Mouse (Mus musculus): ENCODE data around the gene A730071L15Rik. TPM values are rescaled to one million over a fixed set of nuclear protein-coding genes. Genes with fewer than 3 reads are reported as not detected.

The A730071L15Rik gene
- polyA plus RNA-seq, 1 experiment from 2014 or later, result 0.79 TPM

DNA sequence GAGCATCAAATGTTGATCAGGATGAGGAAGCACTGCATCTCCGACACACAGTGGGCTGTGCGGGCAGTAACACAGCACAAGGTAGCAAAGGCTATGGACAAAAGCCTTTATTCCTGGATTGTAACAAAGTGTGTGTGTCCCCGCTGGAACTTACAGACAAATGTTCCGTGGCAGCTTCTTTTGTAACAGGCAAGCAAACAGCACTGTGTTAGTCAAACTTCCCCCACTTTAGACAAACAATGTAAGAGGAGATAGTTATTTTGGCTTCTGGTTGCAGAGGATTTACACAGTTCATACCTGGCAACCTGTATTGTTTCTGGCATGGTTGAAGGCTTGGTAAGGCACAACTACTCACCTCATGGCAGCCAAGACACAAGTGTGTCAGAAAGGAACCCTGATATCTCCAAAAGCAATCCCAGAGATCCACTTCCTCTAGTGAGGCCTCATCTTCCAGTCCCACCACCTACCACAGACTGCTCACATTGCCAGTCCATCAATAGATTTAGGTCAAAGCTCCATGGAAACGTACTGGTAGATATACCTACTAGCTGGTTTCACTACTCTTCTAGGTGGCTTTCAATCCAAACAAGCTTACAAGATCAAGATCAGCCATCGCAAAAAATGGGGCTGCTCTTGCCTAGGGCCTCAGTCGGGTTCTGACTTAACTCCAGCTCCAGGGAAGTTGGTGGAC is 34.3 kb upstream of the A730071L15Rik start:
- no peaks in the 10 kb centered on the region for H3K27me3 ChIP-seq (replicated peaks)
- no peaks in the 10 kb centered on the region for H3K9me3 ChIP-seq
- no peak for ATAC-seq (ENCODE audit: low FRiP score, low read depth)
- H3K27ac ChIP-seq, result no peak overlapping the region
- H3K4me1 ChIP-seq, result no peaks in the 10 kb centered on the region
- no peaks in the 10 kb centered on the region for H3K36me3 ChIP-seq
- H3K9ac ChIP-seq, result no peak overlapping the region
- no peak overlapping the region for H3K4me3 ChIP-seq
- 96% methylated on average over 7 of the region's 7 CpGs for WGBS
- H3K4me2 ChIP-seq (replicated peaks), result no peak overlapping the region

DNA sequence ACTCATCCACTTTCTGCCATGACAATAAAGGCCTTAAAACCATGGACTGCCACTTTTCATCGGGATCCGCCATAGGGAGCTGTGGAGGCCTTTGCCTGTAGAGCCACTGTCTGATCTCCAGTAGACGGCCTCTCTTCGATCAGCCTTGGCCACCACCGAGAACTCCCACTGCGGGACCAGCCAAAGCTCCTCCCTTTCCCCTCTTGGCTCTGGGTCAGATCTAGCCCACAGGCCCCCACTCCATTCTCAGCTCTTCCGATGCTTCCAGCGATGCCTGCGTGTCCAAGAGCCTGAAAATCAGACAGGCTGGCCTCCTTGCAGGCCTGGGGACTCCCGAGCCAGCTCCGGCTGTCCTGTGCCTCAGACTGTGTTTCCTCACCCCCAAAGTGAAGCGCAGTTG is 33.5 kb upstream of the A730071L15Rik start:
- 94% methylated on average over 12 of the region's 12 CpGs for WGBS
- Histone ChIP-seq H3K4me1 (no peaks in the 10 kb centered on the region), H3K9me3 (no peaks in the 10 kb centered on the region), H3K27ac (no peak overlapping the region), H3K4me2 (replicated peaks) (no peak overlapping the region), H3K9ac (no peak overlapping the region), H3K27me3 (replicated peaks) (no peaks in the 10 kb centered on the region), H3K4me3 (no peak overlapping the region), H3K36me3 (no peaks in the 10 kb centered on the region)
- ATAC-seq (ENCODE audit: low FRiP score, low read depth), result no peak

DNA sequence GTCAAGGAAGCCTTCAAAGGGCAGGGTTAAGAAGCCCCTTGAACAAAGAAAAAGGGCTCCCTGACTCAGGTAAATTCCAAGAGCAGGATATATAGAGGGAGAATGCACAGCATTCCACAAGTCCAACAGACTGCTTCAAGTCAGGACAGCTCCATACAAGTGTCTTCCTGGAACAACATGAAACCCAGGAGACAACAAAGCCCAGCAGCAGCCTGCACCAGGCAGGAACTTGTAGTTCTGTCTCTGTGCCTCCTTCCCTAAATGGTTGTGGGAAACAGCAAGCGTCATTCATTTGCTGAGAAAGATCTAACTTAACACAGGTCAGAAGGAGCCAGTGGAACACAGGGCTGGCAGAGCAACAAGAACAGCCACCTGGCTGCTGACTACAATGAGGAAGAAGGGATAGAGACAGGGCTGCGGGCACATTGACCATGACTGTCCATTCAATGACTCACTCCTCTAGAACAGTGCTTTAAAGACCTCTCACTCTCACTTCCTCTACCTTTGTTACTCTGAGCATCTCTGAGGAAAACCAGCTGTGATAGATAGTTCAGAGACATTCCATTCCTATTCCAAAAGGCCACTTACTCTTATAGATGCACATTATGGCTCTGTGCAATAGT is 30.7 kb upstream of the A730071L15Rik start:
- Histone ChIP-seq H3K4me1 (no peaks in the 10 kb centered on the region), H3K9ac (no peak overlapping the region), H3K9me3 (no peaks in the 10 kb centered on the region), H3K27ac (no peak overlapping the region), H3K36me3 (no peaks in the 10 kb centered on the region), H3K4me2 (replicated peaks) (no peak overlapping the region), H3K27me3 (replicated peaks) (no peaks in the 10 kb centered on the region), H3K4me3 (no peak overlapping the region)
- WGBS, result 84% methylated on average over 2 of the region's 2 CpGs
- no peak for ATAC-seq (ENCODE audit: low FRiP score, low read depth)

DNA sequence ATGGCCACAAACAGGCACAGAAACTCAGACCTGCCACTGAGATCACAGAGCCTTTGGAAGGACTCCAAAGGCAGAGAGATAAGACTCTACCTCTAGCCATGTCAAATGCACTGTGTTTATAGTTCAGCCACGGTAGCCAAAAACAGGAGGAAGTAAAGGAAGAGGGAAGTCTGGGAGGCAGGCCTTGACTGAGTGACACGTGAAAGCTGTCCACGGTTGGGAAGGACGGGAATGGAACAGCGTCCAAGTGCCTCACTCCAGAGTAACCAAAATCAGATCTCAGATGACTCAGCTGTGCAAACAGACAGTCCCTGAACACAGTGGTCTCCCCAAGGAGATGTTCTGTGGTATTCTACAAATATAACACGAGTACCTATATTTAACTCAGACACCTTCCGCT is 25.1 kb upstream of the A730071L15Rik start:
- Histone ChIP-seq H3K36me3 (no peaks in the 10 kb centered on the region), H3K4me1 (peaks cover 18% of the 10 kb centered on the region; the same call in 1 of the 2 replicates), H3K9me3 (no peaks in the 10 kb centered on the region), H3K9ac (no peak overlapping the region), H3K4me3 (no peak overlapping the region), H3K27me3 (replicated peaks) (no peaks in the 10 kb centered on the region), H3K4me2 (replicated peaks) (no peak overlapping the region), H3K27ac (no peak overlapping the region)
- no peak for ATAC-seq (ENCODE audit: low FRiP score, low read depth)
- 85% methylated on average over 7 of the region's 7 CpGs for WGBS

DNA sequence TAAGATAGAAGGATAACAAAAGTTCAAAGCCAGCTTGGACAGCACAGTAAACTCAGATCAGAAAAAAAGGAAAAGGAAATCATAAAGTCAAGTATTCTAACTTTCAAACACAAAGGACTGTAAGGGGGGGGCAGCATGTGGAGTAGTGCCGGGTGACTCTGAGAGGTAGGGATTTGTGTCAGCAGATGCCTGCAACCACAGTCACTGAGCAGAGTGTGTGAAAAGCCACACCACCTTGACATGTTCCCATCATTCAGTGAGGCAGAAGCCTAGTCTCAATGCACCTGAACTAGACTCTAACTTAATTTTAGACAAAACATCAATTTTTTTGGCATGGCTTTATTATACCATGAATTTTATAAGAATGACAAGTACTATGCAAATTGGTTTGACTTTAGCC is 24.3 kb upstream of the A730071L15Rik start:
- Histone ChIP-seq H3K9ac (no peak overlapping the region), H3K27ac (no peak overlapping the region), H3K4me2 (replicated peaks) (no peak overlapping the region), H3K4me1 (peaks cover 21% of the 10 kb centered on the region; the same call in 1 of the 2 replicates), H3K36me3 (no peaks in the 10 kb centered on the region), H3K4me3 (no peak overlapping the region), H3K27me3 (replicated peaks) (no peaks in the 10 kb centered on the region), H3K9me3 (no peaks in the 10 kb centered on the region)
- 81% methylated on average over 1 of the region's 1 CpGs for WGBS
- ATAC-seq (ENCODE audit: low FRiP score, low read depth), result no peak

DNA sequence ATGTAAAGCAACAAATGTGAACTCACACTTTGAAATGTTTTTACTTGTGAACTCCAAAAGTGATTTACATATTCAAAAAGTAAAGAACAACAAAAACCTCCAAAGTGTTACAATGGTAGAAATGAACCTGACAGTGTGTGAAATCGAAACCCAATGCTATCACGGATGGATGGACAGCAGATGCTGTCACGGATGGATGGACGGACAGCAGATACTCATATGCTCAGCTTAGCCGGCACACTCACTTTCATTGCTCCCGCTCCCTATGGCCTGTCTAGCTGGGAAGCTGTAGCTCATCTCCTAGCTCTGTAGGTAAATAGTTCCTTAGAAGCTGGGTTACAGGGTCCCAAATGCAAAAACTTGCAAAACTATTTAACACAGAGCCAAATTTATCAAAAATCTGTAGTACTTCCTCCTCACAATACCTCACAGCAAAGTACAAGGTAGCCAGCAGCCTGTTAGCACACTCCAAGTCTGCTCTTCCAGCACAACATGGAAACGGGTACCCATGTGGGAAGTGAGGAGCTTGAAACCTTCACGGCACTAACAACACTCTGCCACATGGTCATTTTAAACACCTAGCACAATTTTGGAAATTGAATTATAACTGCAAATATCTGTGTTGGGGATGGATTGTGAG is 21.9 kb upstream of the A730071L15Rik start:
- ATAC-seq (ENCODE audit: low FRiP score, low read depth), result no peak
- Histone ChIP-seq H3K27me3 (replicated peaks) (no peaks in the 10 kb centered on the region), H3K9ac (no peak overlapping the region), H3K4me2 (replicated peaks) (no peak overlapping the region), H3K36me3 (no peaks in the 10 kb centered on the region), H3K4me3 (no peak overlapping the region), H3K9me3 (no peaks in the 10 kb centered on the region), H3K4me1 (peaks cover 27% of the 10 kb centered on the region), H3K27ac (no peak overlapping the region)
- 57% methylated on average over 8 of the region's 8 CpGs for WGBS

DNA sequence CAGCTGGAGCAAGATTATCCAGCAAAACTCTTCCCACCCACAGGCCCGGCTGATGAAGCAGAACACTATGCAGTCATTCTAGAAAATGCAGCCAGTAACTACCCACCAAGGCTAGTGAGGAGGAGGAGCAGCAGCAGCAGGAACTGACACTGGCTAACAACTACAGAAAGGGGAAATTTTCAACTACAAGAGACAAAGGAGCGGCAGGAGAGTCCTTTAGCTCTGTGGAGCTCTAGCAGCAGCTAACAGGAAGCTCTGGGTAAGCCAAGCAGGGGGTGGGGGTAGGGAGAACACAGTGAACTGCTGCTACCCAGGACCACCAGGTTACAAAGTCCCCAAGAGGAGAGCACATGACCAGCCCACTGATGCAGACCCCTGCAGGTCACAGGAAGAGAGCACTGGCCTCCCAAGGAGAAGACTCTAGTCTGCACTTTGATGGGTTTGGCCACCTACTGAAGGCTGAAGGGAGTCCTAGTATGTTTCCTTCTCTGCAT is 21.1 kb upstream of the A730071L15Rik start:
- Histone ChIP-seq H3K27ac (no peak overlapping the region), H3K27me3 (replicated peaks) (no peaks in the 10 kb centered on the region), H3K4me2 (replicated peaks) (no peak overlapping the region), H3K9ac (no peak overlapping the region), H3K4me3 (no peak overlapping the region), H3K9me3 (no peaks in the 10 kb centered on the region), H3K4me1 (peaks cover 31% of the 10 kb centered on the region), H3K36me3 (no peaks in the 10 kb centered on the region)
- 10% methylated on average over 2 of the region's 2 CpGs for WGBS
- ATAC-seq (ENCODE audit: low FRiP score, low read depth), result peak; percentile 17; the same call in 1 of the 2 replicates

DNA sequence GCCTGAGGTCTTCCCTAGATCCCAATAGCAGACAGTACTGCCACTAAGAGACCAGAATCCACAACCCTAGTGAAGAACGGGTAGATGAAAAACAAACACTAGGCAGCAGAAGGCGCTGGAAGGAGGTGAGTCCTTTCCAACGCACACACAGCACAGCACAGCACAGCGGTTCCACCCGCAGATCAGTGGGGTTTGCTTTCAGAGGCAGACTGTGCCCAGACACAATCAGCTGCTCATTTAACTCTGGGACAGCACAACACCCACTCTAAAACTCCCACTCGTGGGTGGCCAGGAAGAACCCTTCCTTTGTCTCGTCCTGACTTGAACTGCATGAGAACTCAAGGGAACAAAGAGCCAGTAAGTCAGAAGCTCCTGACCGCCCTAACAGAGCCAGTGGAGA is 20.6 kb upstream of the A730071L15Rik start:
- WGBS, result 17% methylated on average over 8 of the region's 8 CpGs
- no peak overlapping the region for H3K27ac ChIP-seq

DNA sequence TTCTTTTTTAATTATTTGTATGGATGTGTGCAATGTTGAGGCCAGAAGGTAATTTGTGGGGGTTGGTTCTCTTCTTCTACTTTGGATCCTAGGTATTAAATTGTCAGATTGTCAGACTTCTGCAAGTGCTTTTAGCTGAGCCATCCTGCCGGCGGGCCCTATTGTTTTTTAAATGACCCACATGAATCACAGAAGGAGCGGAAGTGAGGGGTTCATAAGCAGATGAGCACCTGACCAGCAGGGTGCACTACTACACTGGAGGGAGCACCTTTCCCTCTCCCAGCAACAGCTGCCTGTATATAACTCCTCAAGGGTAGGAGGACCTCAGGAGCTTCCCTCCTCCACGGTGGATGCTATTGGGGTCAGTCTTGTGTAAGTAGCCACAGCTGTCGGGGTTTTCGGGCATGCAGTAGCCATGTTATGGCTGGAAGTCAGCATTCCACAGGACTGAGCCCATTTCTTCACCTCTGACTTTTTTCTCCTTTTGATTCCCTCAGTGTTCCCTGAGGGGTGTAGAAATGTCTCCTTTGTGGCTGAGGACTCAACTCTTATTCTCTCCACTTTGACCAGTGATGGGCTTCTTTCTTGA is 18.9 kb upstream of the A730071L15Rik start:
- 32% methylated on average over 6 of the region's 6 CpGs for WGBS
- H3K36me3 ChIP-seq, result no peaks in the 10 kb centered on the region
- H3K4me1 ChIP-seq, result peaks cover 39% of the 10 kb centered on the region
- no peaks in the 10 kb centered on the region for H3K27me3 ChIP-seq (replicated peaks)
- H3K4me3 ChIP-seq, result no peak overlapping the region
- ATAC-seq (ENCODE audit: low FRiP score, low read depth), result no peak
- H3K9me3 ChIP-seq, result no peaks in the 10 kb centered on the region
- H3K4me2 ChIP-seq (replicated peaks), result no peak overlapping the region
- no peak overlapping the region for H3K27ac ChIP-seq
- H3K9ac ChIP-seq, result no peak overlapping the region

More for the DNA sequence above, 20.6 kb upstream of the A730071L15Rik start:
- no peak overlapping the region for H3K9ac ChIP-seq
- no peaks in the 10 kb centered on the region for H3K9me3 ChIP-seq
- H3K4me3 ChIP-seq, result no peak overlapping the region
- H3K4me2 ChIP-seq (replicated peaks), result no peak overlapping the region
- H3K4me1 ChIP-seq, result peaks cover 35% of the 10 kb centered on the region
- no peak for ATAC-seq (ENCODE audit: low FRiP score, low read depth)
- no peaks in the 10 kb centered on the region for H3K36me3 ChIP-seq
- no peaks in the 10 kb centered on the region for H3K27me3 ChIP-seq (replicated peaks)

DNA sequence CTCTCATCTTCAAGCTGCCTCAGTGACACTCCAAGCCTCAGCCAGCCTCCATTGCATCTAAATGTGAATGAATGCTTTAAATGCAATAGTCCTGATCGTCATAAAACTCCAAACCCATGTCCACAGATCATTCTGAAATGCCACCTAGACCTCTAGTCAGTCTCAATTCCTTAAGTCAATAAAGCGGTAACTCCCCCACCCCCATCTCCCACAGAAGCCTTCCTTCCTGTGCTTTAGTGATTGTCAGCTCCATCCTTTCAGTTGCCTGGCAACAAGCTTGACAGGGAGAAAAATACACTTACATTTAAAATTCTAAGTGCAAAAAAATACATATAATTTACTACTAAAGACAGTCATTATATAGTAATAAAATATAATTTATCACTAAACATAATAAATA is 16.6 kb upstream of the A730071L15Rik start:
- no peak for ATAC-seq (ENCODE audit: low FRiP score, low read depth)
- Histone ChIP-seq H3K4me3 (no peak overlapping the region), H3K4me2 (replicated peaks) (no peak overlapping the region), H3K4me1 (peaks cover 38% of the 10 kb centered on the region), H3K27ac (no peak overlapping the region), H3K9ac (no peak overlapping the region), H3K9me3 (no peaks in the 10 kb centered on the region), H3K27me3 (replicated peaks) (no peaks in the 10 kb centered on the region), H3K36me3 (no peaks in the 10 kb centered on the region)
- WGBS, result 63% methylated on average over 2 of the region's 2 CpGs

DNA sequence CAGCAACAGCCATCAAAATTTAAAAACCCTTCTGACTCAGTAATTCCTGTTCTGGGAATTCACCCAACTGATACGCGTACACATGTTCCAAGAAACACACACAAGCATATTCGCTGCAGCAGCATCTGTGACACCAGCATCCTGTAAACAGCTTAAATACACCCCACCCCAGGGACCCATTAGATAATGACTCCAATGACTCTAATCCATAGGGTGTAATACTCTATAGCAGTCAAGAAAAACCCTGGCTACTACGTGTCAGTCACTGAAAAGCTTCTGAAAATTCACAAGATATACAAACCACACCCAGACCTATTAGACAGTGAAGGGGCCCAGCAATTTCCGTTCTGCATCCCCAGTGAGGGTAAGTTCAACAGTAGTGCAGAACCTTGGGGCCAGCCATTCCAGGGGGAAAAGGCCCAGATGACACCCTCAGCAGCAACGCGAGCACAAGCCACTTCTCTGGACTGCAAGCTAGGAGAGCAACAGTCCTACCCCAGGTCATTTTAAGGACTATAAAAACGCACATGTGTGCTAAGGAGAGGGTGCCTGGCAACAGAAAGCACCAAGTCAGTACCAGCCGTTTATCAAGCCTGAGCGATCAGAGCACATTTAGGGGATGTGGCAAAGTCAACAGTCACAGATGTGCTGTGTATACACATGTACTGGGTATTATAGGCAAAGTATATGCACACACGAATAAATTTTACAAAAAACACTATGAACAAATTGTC is 15.5 kb upstream of the A730071L15Rik start:
- H3K36me3 ChIP-seq, result no peaks in the 10 kb centered on the region
- H3K9ac ChIP-seq, result no peak overlapping the region
- no peak for ATAC-seq (ENCODE audit: low FRiP score, low read depth)
- no peaks in the 10 kb centered on the region for H3K27me3 ChIP-seq (replicated peaks)
- H3K27ac ChIP-seq, result no peak overlapping the region
- no peak overlapping the region for H3K4me2 ChIP-seq (replicated peaks)
- WGBS, result 62% methylated on average over 11 of the region's 11 CpGs
- peaks cover 29% of the 10 kb centered on the region for H3K4me1 ChIP-seq
- no peaks in the 10 kb centered on the region for H3K9me3 ChIP-seq
- no peak overlapping the region for H3K4me3 ChIP-seq

DNA sequence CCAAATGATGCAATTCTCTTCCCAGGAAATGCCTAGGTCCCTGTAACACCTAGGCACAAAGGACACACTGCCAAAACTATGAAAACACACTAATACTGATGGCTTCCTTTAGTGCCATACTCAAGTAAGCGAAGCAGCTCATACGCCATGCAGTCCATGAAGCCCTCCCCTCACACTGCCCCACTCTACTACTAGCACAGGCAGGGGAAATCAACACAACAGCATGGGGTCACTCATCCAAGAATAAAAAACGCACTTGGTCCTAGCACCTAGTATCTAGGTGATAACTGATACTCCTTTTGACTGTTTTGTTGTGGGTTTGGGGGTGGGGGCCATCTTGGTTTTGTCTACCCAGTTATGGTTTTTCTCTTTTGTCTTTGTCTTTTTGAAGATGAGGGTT is 12.4 kb upstream of the A730071L15Rik start:
- H3K4me3 ChIP-seq, result no peak overlapping the region
- H3K36me3 ChIP-seq, result peaks cover 11% of the 10 kb centered on the region
- H3K27ac ChIP-seq, result no peak overlapping the region
- no peak overlapping the region for H3K4me2 ChIP-seq (replicated peaks)
- WGBS, result 91% methylated on average over 3 of the region's 3 CpGs
- no peaks in the 10 kb centered on the region for H3K9me3 ChIP-seq
- H3K9ac ChIP-seq, result no peak overlapping the region
- ATAC-seq (ENCODE audit: low FRiP score, low read depth), result 0 out of 2 replicates have a peak, but pooled peaks have one; percentile 50
- peaks cover 20% of the 10 kb centered on the region for H3K4me1 ChIP-seq
- H3K27me3 ChIP-seq (replicated peaks), result no peaks in the 10 kb centered on the region

Measured in neural tube, embryonic 12.5 days (tissue).